9 mouse cellular contexts compared by ENCODE assay signal in the genomic region with DNA sequence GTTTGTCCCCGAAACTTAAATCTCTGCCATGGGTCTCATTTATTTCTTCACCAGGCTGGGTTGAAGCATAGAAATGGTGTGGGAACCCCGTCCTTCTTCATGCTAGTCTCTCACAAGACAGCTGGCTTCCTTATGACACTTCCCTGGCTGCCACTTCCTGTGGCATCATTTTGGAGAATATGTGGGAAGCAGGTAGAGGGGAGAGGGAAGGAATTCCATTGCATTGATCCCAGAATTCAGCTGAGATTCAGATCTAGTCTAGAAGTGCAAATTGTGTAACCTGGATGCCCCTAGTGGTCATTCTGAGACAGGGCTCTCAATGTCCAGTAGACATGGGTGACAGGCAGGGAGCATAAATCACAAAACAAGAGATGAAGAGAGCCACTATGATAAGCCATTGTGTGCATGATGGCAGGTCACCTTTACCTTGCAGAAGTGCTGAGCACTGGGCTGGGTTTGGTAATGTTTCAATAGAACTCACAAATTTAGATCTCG.
DNase-seq lines count a peak whose midpoint lies in the region; ATAC-seq and TF ChIP-seq lines count a peak whose summit lies in the region.
"Had no signal": no experiment of that assay in that cellular context is flagged by ENCODE, and none has a peak within 500 bp of the region (broad histone marks: within the 10 kb centered on the region; RNA-seq: fewer than 3 reads in every experiment).

No protein-coding gene starts in this region.

- peak; percentile 18 for DNase-seq in adrenal gland, adult 2 months
- no peak for DNase-seq in adrenal gland, adult 18-20 months (ENCODE audit: low spot score in 2 of 2)
- no peak for DNase-seq in kidney, postnatal 0 days (ENCODE audit: low spot score)
- peak; percentile 29 for DNase-seq in cerebellum, adult 9-10 months
- DNase-seq in thymus, postnatal 4 days, result no peak
- no peak for DNase-seq in urinary bladder, postnatal 4 days (ENCODE audit: low spot score in 2 of 2)

- peak; percentile 68 for TF ChIP-seq CTCF in kidney, postnatal 0 days (IDR thresholded peaks at IDR 0.05; ENCODE audit: low read depth)
- peak; percentile 60 for TF ChIP-seq CTCF in E14TG2a.4 (conservative IDR thresholded peaks at IDR 0.05; ENCODE audit: low read length)

- H3K9ac ChIP-seq in kidney, postnatal 0 days (ENCODE audit: low read depth, low read length), result no peak overlapping the region
- H3K9ac ChIP-seq in kidney, embryonic 15.5 days, result no peak overlapping the region
- H3K9ac ChIP-seq: heart, embryonic 12.5 days had no signal

- H3K4me2 ChIP-seq in kidney, postnatal 0 days (ENCODE audit: low read length), result no peak overlapping the region
- H3K4me2 ChIP-seq in kidney, embryonic 15.5 days, result no peak overlapping the region
- H3K4me2 ChIP-seq: heart, embryonic 12.5 days had no signal

- ATAC-seq in kidney, postnatal 0 days (replicated peaks; ENCODE audit: low FRiP score, low read depth), result no peak
- ATAC-seq in kidney, embryonic 15.5 days (replicated peaks; ENCODE audit: low FRiP score), result no peak

- no peaks in the 10 kb centered on the region for H3K36me3 ChIP-seq in kidney, postnatal 0 days (ENCODE audit: insufficient read depth, low read length)
- no peaks in the 10 kb centered on the region for H3K36me3 ChIP-seq in kidney, embryonic 15.5 days
- H3K36me3 ChIP-seq in E14TG2a.4 (ENCODE audit: insufficient read depth, low read length), result no peaks in the 10 kb centered on the region
- H3K36me3 ChIP-seq: heart, embryonic 12.5 days had no signal

- H3K27me3 ChIP-seq in kidney, postnatal 0 days (ENCODE audit: insufficient read depth, low read length), result no peaks in the 10 kb centered on the region
- H3K27me3 ChIP-seq in kidney, embryonic 15.5 days, result no peaks in the 10 kb centered on the region
- no peaks in the 10 kb centered on the region for H3K27me3 ChIP-seq in E14TG2a.4 (ENCODE audit: insufficient read depth, low read length)
- H3K27me3 ChIP-seq: heart, embryonic 12.5 days had no signal

- H3K27ac ChIP-seq in kidney, postnatal 0 days, result no peak overlapping the region
- H3K27ac ChIP-seq in kidney, embryonic 15.5 days, result no peak overlapping the region

- no peak overlapping the region for H3K4me3 ChIP-seq in kidney, postnatal 0 days (replicated peaks; ENCODE audit: low read depth, low read length)
- no peak overlapping the region for H3K4me3 ChIP-seq in kidney, embryonic 15.5 days (replicated peaks)
- H3K4me3 ChIP-seq in E14TG2a.4 (replicated peaks; ENCODE audit: low read length), result no peak overlapping the region
- H3K4me3 ChIP-seq: heart, embryonic 12.5 days had no signal

- no peaks in the 10 kb centered on the region for H3K4me1 ChIP-seq in kidney, postnatal 0 days (replicated peaks; ENCODE audit: insufficient read depth, low read length)
- no peaks in the 10 kb centered on the region for H3K4me1 ChIP-seq in kidney, embryonic 15.5 days
- H3K4me1 ChIP-seq in E14TG2a.4 (replicated peaks; ENCODE audit: low read depth, low read length), result no peaks in the 10 kb centered on the region

- 94% methylated on average over 3 of the region's 3 CpGs for WGBS in kidney, postnatal 0 days
- 94% methylated on average over 3 of the region's 3 CpGs for WGBS in kidney, embryonic 15.5 days

- no peaks in the 10 kb centered on the region for H3K9me3 ChIP-seq in kidney, postnatal 0 days (replicated peaks; ENCODE audit: low read length)
- H3K9me3 ChIP-seq in kidney, embryonic 15.5 days (replicated peaks), result no peaks in the 10 kb centered on the region
- no peaks in the 10 kb centered on the region for H3K9me3 ChIP-seq in E14TG2a.4 (ENCODE audit: low read length)
- H3K9me3 ChIP-seq: heart, embryonic 12.5 days had no signal

Comparison
In these comparisons a context has a peak if more than half of its experiments do, and no peak if none do; other contexts are left out.
1. DNase-seq: peak in adrenal gland, adult 2 months (single experiment) and cerebellum, adult 9-10 months (single experiment); none in adrenal gland, adult 18-20 months (0 of 2), kidney, postnatal 0 days (single experiment), thymus, postnatal 4 days (single experiment) and urinary bladder, postnatal 4 days (0 of 2).